Mouse (Mus musculus) v-Abl transformed pro-B cells (cell line): Measurements from ENCODE around the gene Dlec1.

ENCODE experiments used
- in situ Hi-C, 2 experiments: fragments of 400-800 bp; cut with MboI; formaldehyde crosslinking; loops; one replicate each; pipeline ENCODE4 v1.15.1; 2025; ENCODE audit not compliant: unreplicated experiment in 2 of 2

Dlec1 gene

GRCm38 (mm10) chr9:119181241-119181728, 79.0 kb downstream of the Dlec1 start:
- in situ Hi-C loops: no loop called here

- in situ Hi-C loops: no loop called here
These were observed 90.1 kb downstream of the Dlec1 start for GRCm38 (mm10) chr9:119192202-119192990.
